Mouse (Mus musculus) limb, embryonic 11.5 days (tissue): ENCODE results near the gene Rsc1a1. TPM values are rescaled to one million over a fixed set of nuclear protein-coding genes. Genes with fewer than 3 reads are reported as not detected.

ENCODE experiments used
- ATAC-seq: fragments of 200-750 bp; cut with Nextera tagmentation; 2 replicates; pipeline ENCODE4 v1.8.0; 2017; ENCODE audit warnings: low read depth; ENCODE audit not compliant: insufficient number of reproducible peaks, low FRiP score, low TSS enrichment
- DNase-seq: peaks from one replicate; pipeline ENCODE4 v3.0.0-alpha.2; 2015; ENCODE audit warnings: low spot score
- H3K27ac ChIP-seq: fragments of 300-500 bp; sonication (generic); replicated peaks from 2 replicates; pipeline ENCODE4 v1.5.1; 2014; ENCODE audit warnings: low read depth, mild to moderate bottlenecking, low read length
- H3K27me3 ChIP-seq: fragments of 300-500 bp; sonication (generic); 2 replicates; pipeline ENCODE4 v1.6.1; 2014; ENCODE audit warnings: mild to moderate bottlenecking, low read length, mixed read lengths; ENCODE audit not compliant: control insufficient read depth, insufficient read depth
- H3K36me3 ChIP-seq: fragments of 300-500 bp; sonication (generic); 2 replicates; pipeline ENCODE4 v1.6.1; 2014; ENCODE audit warnings: mild to moderate bottlenecking, low read length, moderate library complexity, mixed read lengths; ENCODE audit not compliant: control insufficient read depth, insufficient read depth
- H3K4me1 ChIP-seq: fragments of 300-500 bp; sonication (generic); 2 replicates; pipeline ENCODE4 v1.6.1; 2014; ENCODE audit warnings: low read length, mixed read lengths; ENCODE audit not compliant: control insufficient read depth, insufficient read depth
- H3K4me2 ChIP-seq: fragments of 300-500 bp; sonication (generic); 2 replicates; pipeline ENCODE4 v1.6.1; 2014; ENCODE audit warnings: low read depth, mild to moderate bottlenecking, moderate library complexity; ENCODE audit not compliant: severe bottlenecking
- H3K4me3 ChIP-seq: fragments of 300-500 bp; sonication (generic); 2 replicates; pipeline ENCODE4 v1.5.1; 2014; ENCODE audit warnings: low read depth, low read length
- H3K9ac ChIP-seq: fragments of 300-500 bp; sonication (generic); 2 replicates; pipeline ENCODE4 v1.6.1; 2014; ENCODE audit warnings: mild to moderate bottlenecking, low read length
- H3K9me3 ChIP-seq: fragments of 300-500 bp; sonication (generic); 2 replicates; pipeline ENCODE4 v1.6.1; 2016; ENCODE audit warnings: low read length; ENCODE audit not compliant: control insufficient read depth
- WGBS: fragments of 180-500 bp; shearing (Covaris S2); extraction: QIAGEN DNeasy Blood & Tissue Kit; methylation state at CpG from one replicate; pipeline ENCODE4 v1.1.7; 2014; 5-methylcytosine and 5-hydroxymethylcytosine counted together
- polyA plus RNA-seq: library from polyadenylated mRNA; unstranded; fragments of >200 nt; fragmentation: Nextera tagmentation; extraction: Ambion mirVana; gene quantifications from 2 replicates; pipeline ENCODE4 v1.2.1, GENCODE M21; 2014

Rsc1a1 gene
- polyA plus RNA-seq, 1 experiment from 2014 or later, result 3.5 TPM

GRCm38 (mm10) chr4:141635991-141636390 lies 49.4 kb downstream of the Rsc1a1 start:
- no peak for ATAC-seq
- H3K9me3 ChIP-seq, result no peaks in the 10 kb centered on the region
- H3K27ac ChIP-seq, result no peak overlapping the region
- no peaks in the 10 kb centered on the region for H3K27me3 ChIP-seq
- H3K36me3 ChIP-seq, result peaks cover 27% of the 10 kb centered on the region
- no peak for DNase-seq
- H3K4me1 ChIP-seq, result no peaks in the 10 kb centered on the region
- H3K4me3 ChIP-seq, result no peak overlapping the region
- H3K4me2 ChIP-seq, result no peak overlapping the region
- no peak overlapping the region for H3K9ac ChIP-seq
- WGBS, result 52% methylated on average over 9 of the region's 9 CpGs

Other genes starting within 250 kb of the Rsc1a1 start
- not detected in 2 replicates for gene Srarp, start 249.5 kb downstream of the Rsc1a1 start, polyA plus RNA-seq
- gene Zbtb17, start 240.9 kb downstream of the Rsc1a1 start, polyA plus RNA-seq, result 44.2 and 49.2 TPM in 2 replicates
- gene Spen, start 147.0 kb downstream of the Rsc1a1 start, polyA plus RNA-seq, result 12.4 and 13.4 TPM in 2 replicates
- gene Fblim1, start 79.5 kb downstream of the Rsc1a1 start, polyA plus RNA-seq, result 67.2 and 73.2 TPM in 2 replicates
- gene Tmem82, start 67.0 kb downstream of the Rsc1a1 start, polyA plus RNA-seq, result 0.27 and 0.60 TPM in 2 replicates
- not detected in 2 replicates for gene Slc25a34, start 61.8 kb downstream of the Rsc1a1 start, polyA plus RNA-seq
- gene Plekhm2, start 20.7 kb downstream of the Rsc1a1 start, polyA plus RNA-seq, result 3.9 and 4.4 TPM in 2 replicates
- gene Ddi2, start 37.8 kb upstream of the Rsc1a1 start, polyA plus RNA-seq, result 22.4 and 25.9 TPM in 2 replicates
- gene Agmat, start 61.1 kb upstream of the Rsc1a1 start, polyA plus RNA-seq, result 0.11 TPM in 1 of 2 replicates, not detected in the other
- 3.1 and 3.6 TPM in 2 replicates for gene Dnajc16, start 105.3 kb upstream of the Rsc1a1 start, polyA plus RNA-seq
- 16.9 and 19.0 TPM in 2 replicates for gene Casp9, start 108.0 kb upstream of the Rsc1a1 start, polyA plus RNA-seq
- not detected in 2 replicates for gene Cela2a, start 140.6 kb upstream of the Rsc1a1 start, polyA plus RNA-seq
- not detected in 2 replicates for gene Ctrc, start 160.8 kb upstream of the Rsc1a1 start, polyA plus RNA-seq
- 17.5 and 19.8 TPM in 2 replicates for gene Efhd2, start 189.3 kb upstream of the Rsc1a1 start, polyA plus RNA-seq